Mouse (Mus musculus): ENCODE results near the gene Rbm20.

DNA sequence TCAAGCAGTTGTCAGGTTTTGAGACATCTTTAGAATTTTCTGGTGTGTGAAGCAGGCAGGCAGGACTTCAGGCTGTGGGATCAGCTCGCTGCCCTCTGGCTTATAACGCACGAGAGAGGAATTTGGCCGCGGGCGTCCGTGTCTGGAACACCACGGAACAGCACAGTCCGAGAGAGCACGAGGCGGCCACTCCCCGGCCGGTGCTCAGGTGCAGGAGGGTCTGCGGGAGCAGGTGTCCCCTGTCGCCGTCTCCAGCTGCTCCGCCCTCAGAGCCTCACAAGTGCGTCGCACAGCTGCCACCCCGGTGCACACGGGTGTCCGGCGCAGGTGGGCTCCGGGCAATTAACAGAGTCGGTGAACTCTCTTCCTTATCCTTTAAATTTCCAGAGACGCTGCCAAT, 878 bp upstream of the Rbm20 start:
- no peak for TF ChIP-seq CTCF (IDR thresholded peaks at IDR 0.05; ENCODE audit: insufficient read depth, low read depth, low read length)
- no peak for TF ChIP-seq POLR2A (IDR thresholded peaks at IDR 0.05; ENCODE audit: insufficient read depth, low read depth, low read length)
